Mouse (Mus musculus) embryo, embryonic 9.5 days (tissue): Measurements from ENCODE around the gene Pimreg.

Experiments
- DNase-seq: peaks from one replicate; pipeline ENCODE4 v3.0.0-alpha.2; 2017; ENCODE audit errors: extremely low spot score

Pimreg gene

GRCm38 (mm10) chr11:72029143-72029542 is 12.7 kb upstream of the Pimreg start:
- DNase-seq, result peak; percentile 58

GRCm38 (mm10) chr11:72031353-72031752 is 10.5 kb upstream of the Pimreg start:
- DNase-seq, result no peak

GRCm38 (mm10) chr11:72032091-72032490 is 9.7 kb upstream of the Pimreg start:
- no peak for DNase-seq

DNA sequence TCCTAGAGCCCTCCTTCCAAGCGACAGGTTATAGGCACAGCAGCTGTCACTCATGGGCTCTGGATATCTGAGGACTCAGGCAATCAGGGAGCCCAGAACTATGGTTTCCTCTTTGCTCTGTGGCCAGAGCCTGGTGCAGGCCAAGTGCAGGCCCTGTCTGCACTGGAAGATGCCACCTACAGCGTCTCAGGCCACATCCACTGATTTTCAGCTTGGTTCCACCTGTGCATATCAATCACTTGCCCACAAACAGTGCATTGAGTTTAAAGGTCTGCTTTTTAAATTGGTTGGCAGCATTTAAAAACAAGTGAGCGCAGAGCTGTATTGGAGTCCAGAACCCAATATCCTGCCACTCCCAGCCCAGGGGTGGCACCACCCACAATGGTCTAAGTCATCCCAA is 9.2 kb upstream of the Pimreg start:
- DNase-seq, result no peak

GRCm38 (mm10) chr11:72037409-72037808 is 4.4 kb upstream of the Pimreg start, which contains the start of gene Aipl1:
Aipl1 (minus strand) TSS chr11:72037509.
- no peak for DNase-seq

DNA sequence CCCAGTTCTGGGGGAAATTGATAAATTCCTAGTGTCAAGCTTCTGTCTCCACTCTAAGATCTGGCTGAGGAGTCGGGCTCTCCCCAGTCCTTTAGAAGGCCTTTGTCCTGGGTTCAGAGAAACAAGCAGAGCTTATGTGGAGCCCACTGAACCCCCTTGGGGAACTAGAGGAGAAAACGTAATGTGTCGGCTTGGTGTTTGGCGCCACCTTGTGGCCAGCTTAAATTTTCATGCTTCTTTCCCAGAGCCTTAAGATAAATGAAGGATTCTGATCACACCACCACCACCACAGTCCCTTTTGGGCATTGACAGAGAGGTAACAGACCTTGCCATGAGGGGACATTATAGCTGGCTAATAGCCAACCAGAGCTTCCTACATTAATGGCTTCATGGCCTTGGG is 3.8 kb upstream of the Pimreg start:
- peak; percentile 72 for DNase-seq

- DNase-seq, result no peak
Observed at GRCm38 (mm10) chr11:72039599-72040386, 2.0 kb upstream of the Pimreg start.

- no peak for DNase-seq
Observed at GRCm38 (mm10) chr11:72041290-72041767, 503 bp upstream of the Pimreg start.

GRCm38 (mm10) chr11:72042631-72043030 is 799 bp downstream of the Pimreg start:
- DNase-seq, result no peak

- DNase-seq, result no peak
Observed at GRCm38 (mm10) chr11:72044231-72044630, 2.4 kb downstream of the Pimreg start.

DNA sequence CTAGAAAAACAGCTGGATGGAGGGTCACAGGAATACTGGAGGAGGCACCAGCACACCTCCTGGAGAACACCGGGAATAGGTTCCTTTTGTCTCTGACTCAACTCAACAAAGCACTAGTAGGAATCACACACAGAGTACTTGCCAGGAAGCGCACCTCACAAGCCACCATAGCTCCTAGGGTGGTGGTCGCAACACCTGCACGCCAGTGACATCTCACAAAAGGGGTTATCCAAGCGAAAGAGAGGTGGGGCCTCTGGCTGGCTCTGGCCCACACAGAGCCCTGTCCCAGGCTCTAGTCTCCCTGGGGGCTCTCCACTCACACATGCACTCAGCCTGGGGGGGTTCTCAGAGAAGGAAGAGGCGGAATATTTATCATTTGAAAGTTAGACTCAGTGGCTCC is 6.9 kb downstream of the Pimreg start:
- no peak for DNase-seq

- no peak for DNase-seq
Observed at GRCm38 (mm10) chr11:72049171-72049759, 7.4 kb downstream of the Pimreg start.

DNA sequence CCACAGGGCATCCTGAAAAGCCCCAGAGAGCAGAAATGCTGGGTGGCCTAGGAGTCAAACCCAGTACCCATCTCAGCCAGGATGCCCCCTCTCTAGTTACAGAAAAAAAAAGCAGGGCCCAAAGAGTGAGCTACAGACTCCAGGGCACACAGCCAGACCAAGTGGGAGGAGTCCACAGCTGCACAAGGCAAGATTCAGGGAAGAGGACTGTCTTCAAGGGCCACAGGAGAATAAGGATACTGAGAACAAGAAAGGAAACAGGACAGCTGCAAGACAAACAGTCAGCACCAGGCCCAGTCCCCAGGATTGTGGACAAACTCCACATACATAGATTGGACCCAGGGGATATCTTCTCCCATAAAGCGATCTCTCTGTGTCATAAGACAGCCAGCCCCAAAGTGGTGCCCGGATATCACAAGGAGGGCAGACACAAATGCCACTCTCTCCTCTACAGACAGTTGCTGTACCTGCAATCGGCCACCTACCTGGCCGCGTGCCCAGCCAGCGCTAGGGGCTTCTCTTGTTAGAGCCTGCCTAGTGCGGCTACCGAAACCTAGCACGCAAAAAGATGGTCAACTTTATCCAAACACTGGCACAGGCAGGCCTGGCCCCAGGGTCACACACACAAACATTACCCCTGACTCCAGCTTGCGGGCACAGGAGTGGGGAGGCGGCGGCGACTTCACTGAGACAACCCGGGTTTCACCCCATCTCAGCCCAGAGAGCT is 8.5 kb downstream of the Pimreg start:
- no peak for DNase-seq

DNA sequence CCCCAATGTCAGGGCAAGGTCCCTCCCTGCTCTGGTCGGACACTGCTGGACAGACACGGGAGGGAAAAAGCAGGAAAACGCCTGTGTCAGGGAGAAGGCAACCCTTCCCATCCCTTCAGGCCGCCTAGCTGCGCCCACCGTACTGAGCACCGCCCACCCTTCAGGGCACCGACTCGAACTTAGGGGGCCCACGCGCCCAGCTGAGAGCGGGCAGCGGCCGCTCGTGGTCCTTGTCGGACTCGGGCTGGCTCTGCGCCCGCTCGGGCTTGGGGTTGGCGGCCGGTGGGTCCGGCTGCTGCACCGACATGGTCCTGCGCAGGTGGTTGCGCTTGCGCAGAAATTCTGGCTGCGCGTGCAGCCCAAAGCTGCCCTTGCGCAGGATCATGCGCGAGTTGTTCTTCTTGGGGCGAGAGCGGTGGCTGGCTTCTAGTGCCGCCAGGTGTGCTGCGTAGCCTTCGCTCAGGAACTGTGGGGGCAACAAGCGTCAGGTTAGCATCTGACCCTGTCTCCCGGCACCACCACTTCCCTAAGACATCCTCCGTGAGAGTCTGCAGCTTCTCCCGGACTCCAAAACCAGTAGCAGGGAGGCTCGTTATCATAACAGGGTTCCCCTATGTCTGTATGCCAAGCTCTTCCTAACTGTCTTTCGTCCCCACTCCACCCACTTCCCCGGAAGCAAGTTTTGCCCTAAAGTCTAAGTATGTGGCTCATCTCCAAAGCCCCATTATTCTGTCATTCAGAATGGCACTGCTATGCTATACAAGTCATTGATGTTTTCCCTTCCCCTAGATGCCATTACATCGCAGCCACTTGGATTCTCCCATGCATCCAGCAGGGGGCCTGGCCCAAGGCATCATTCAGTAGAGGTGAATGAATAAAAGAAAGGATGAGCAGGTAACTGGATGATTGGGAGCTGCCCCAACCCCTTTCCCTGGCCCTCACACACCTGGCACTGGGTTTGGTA is 9.3 kb downstream of the Pimreg start:
- DNase-seq, result peak; percentile 50

DNA sequence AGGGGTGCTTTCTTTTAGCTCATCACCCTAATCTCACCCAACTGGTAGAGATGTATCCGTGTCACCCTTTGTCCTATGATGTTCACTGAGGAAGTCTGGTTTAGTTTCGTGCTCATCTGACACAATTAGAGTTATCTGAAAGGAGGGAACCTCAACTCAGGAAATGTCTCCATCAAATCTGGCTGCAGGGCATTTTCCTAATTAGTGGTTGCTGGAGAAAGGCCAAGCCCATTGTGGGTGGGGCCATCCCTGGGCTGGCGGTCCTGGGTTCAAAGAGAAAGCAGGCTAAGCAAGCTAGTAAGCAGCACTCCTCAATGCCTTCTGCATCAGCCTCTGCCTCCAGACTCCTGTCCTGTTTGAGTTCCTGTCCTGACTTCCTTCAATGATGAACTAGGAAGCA is 10.4 kb downstream of the Pimreg start:
- no peak for DNase-seq

DNA sequence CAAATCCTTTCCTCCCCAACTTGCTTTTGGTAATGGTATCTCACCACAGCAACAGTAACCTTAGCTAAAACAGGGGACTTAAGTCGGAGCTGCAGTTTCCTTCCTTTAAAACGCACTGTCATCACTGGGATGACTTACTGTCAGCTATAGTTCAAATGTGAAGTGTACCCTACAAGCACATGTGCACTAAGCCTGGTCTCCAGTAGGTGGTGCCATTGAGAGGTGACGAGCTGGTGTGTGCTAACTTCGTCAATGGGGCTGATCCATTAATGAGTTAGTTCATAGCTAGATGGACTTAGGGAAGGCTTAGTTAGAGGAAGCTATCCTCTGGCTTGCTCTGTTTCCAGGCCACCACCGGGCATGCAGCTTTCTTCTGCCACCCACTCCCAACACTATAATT is 10.8 kb downstream of the Pimreg start:
- peak; percentile 72 for DNase-seq

- DNase-seq, result no peak
Observed at GRCm38 (mm10) chr11:72055176-72055575, 13.3 kb downstream of the Pimreg start.

DNA sequence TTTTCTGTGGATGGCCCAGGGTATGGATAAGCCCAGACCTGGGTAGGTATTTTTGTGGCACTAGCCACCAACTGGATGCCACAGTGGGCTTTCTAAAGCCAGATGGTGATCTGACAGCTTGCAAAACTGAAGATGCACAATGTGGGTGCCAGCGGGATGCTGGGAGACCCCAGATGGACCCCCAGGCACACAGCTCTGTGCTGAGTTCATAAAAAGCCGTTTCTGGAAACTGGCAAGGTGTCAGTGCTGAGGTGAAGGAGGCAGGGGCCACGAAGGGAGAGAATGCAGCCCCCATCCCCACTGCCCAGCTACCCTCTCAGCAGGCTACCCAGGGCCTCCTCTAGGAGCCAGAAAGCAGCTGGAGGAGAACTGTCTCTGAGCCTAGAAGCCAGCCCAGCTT is 15.3 kb downstream of the Pimreg start:
- no peak for DNase-seq

DNA sequence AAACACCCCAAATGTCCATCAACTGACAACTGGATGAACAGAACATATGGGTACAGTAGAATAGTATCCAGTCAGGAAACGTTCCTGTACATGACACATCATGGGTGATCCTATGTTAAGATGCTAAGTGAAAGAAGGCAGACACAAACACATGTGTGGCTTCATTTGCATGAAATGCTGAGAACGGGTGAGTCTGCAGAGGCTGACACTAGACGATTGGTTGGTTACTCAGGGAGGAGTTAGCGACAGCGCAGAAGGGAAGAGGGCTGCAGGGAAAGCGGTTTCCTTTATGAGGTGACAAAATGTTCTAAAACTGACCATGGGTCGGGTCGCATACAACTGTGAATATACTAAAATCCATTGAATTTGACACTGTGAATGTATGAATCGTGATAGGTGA is 18.6 kb downstream of the Pimreg start:
- no peak for DNase-seq

- DNase-seq, result no peak
Observed at GRCm38 (mm10) chr11:72061093-72061620, 19.3 kb downstream of the Pimreg start.

- DNase-seq, result no peak
Observed at GRCm38 (mm10) chr11:72064414-72064813, 22.6 kb downstream of the Pimreg start.
